Mouse (Mus musculus): ENCODE results near the gene Gm14401. TPM values are rescaled to one million over a fixed set of nuclear protein-coding genes. Genes with fewer than 3 reads are reported as not detected.
"Not testable (repeated sequence)": the region's sequence is repeated elsewhere in the genome, so short reads cannot be mapped to it uniquely, and the experiment has no call there.

The Gm14401 gene
- polyA plus RNA-seq (2015; fragmentation: Nextera tagmentation; extraction: Ambion mirVana), result 0.80 TPM in 1 of 2 replicates, not detected in the other

DNA sequence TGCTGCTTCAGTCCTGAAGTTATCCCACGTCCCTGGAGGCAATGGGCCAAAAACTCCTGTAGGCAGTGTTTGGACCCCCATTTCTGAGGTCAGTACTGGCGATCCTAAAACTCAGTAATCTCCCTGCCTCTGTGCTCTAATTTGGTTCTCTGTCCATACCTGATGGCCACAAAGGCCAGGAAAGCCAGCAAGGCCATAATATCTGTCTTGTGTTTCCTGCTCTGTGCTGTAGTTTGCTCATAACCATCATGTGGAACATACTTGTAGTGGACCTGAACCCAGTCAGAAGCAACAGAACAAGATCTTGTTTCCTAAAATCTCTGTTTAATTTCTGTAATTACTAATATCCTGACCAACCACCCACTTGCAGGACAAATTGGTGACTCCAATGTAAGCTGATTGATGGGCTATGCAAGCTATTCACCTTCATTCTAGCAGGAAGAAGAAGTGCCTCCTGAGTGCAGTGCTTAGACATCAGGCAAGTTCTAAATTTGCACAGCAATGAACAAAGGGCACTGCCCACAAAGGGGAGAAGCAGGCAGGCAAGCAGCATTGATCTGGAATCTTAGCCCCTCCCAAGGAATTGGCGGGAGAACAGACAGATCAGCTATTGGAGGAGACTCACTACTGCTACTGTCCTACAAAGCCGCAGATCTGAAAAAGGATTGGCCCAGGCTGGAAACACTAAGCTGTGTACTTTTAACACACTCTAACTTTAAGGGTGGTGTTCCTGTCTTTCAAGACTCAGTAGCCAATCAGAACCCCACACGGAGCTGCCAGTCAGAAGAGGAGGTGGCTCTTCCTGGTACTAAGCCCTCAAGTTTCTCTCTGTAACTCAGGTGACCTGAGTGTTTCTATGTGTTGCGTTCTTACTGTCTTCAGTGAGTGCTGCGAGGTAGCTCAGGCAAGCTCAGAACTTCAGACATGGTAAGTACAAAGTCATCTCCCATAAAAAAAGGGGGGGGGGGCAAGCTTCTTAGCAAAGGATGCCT lies at the start of gene Gm14401:
TSS of gene Gm14401 (plus strand) at position 889 of the 992 bp plus-strand sequence.
- not testable (repeated sequence) for H3K36me3 ChIP-seq; H3K9ac ChIP-seq; H3K4me3 ChIP-seq; H3K9me3 ChIP-seq; ATAC-seq (ENCODE audit: insufficient number of reproducible peaks, insufficient read depth, low FRiP score, low TSS enrichment, low read depth); H3K4me2 ChIP-seq; H3K27me3 ChIP-seq; H3K4me1 ChIP-seq; H3K27ac ChIP-seq
- 69% methylated on average over 7 of the region's 7 CpGs for WGBS

DNA sequence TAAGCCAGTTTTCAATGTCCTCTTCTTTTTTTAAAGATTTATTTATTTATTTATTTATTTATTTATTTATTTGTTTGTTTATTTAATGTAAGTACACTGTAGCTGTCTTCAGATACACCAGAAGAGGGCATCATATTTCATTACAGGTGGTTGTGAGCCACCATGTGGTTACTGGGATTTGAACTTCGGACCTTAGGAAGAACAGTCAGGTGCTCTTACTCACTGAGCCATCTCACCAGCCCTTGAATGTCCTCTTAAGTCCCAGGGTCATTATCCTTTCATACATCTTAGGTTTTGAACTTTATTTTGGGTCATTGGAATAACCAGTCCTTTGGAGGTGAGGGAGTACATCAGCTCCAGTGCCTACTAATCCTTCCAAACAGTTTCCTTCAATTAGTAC lies 1.3 kb upstream of the Gm14401 start:
- not testable (repeated sequence) for H3K4me2 ChIP-seq; H3K27me3 ChIP-seq; H3K4me3 ChIP-seq; H3K4me1 ChIP-seq; ATAC-seq (ENCODE audit: insufficient number of reproducible peaks, insufficient read depth, low FRiP score, low TSS enrichment, low read depth); H3K27ac ChIP-seq; H3K36me3 ChIP-seq; H3K9me3 ChIP-seq; H3K9ac ChIP-seq
- WGBS, result 80% methylated on average over 1 of the region's 1 CpGs

- H3K4me3 ChIP-seq; H3K9me3 ChIP-seq; H3K9ac ChIP-seq; H3K36me3 ChIP-seq; H3K4me1 ChIP-seq; H3K27me3 ChIP-seq; ATAC-seq (ENCODE audit: insufficient number of reproducible peaks, insufficient read depth, low FRiP score, low TSS enrichment, low read depth); H3K27ac ChIP-seq; H3K4me2 ChIP-seq: not testable (repeated sequence)
These were observed 895 bp downstream of the Gm14401 start for GRCm38 (mm10) chr2:177075015-177075414.

- ATAC-seq (ENCODE audit: insufficient number of reproducible peaks, insufficient read depth, low FRiP score, low TSS enrichment, low read depth); H3K27ac ChIP-seq; H3K36me3 ChIP-seq; H3K4me2 ChIP-seq; H3K4me1 ChIP-seq; H3K27me3 ChIP-seq; H3K9ac ChIP-seq; H3K9me3 ChIP-seq; H3K4me3 ChIP-seq: not testable (repeated sequence)
- WGBS, result 78% methylated on average over 1 of the region's 1 CpGs
These were observed 5.7 kb downstream of the Gm14401 start for GRCm38 (mm10) chr2:177079866-177080265.

DNA sequence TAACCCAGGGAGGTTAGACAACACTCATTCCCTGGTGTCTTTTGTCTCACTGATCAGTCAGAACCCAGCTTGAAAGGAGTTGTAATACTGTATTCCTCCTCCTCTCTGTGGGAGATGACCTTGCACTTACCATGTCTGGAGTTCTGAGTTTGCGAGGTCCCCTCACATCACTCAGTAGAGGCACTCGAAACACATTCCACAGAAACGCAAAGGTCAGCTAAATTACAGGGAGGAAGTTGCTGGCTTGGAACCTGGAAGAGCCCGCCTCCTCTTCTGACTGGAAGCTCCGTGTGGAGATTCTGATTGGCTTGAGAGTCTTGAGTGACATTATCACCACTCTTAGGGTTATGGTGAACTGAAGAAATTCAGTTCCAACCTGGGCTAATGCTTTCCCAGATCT lies 35.0 kb downstream of the Gm14401 start:
- not testable (repeated sequence) for H3K27ac ChIP-seq; H3K4me1 ChIP-seq; ATAC-seq (ENCODE audit: insufficient number of reproducible peaks, insufficient read depth, low FRiP score, low TSS enrichment, low read depth); H3K27me3 ChIP-seq; H3K36me3 ChIP-seq; H3K4me2 ChIP-seq; H3K4me3 ChIP-seq; H3K9me3 ChIP-seq; H3K9ac ChIP-seq
- WGBS, result 87% methylated on average over 5 of the region's 5 CpGs

- H3K4me2 ChIP-seq; H3K9ac ChIP-seq; H3K4me3 ChIP-seq; H3K27ac ChIP-seq; H3K36me3 ChIP-seq; ATAC-seq (ENCODE audit: insufficient number of reproducible peaks, insufficient read depth, low FRiP score, low TSS enrichment, low read depth); H3K27me3 ChIP-seq; H3K9me3 ChIP-seq; H3K4me1 ChIP-seq: not testable (repeated sequence)
- 55% methylated on average over 1 of the region's 1 CpGs for WGBS
These were observed 55.0 kb downstream of the Gm14401 start for GRCm38 (mm10) chr2:177129097-177129496.

Other genes with a start within 250 kb of the Gm14401 start
- not detected in 2 replicates for gene Gm14408, start 243.2 kb upstream of the Gm14401 start, polyA plus RNA-seq (2015; fragmentation: Nextera tagmentation; extraction: Ambion mirVana)
- 8.8 and 16.8 TPM in 2 replicates for gene Gm14296, start 146.5 kb upstream of the Gm14401 start, polyA plus RNA-seq (2015; fragmentation: Nextera tagmentation; extraction: Ambion mirVana)
- gene Gm14419, start 73.4 kb upstream of the Gm14401 start, polyA plus RNA-seq (2015; fragmentation: Nextera tagmentation; extraction: Ambion mirVana), result 10.0 and 13.3 TPM in 2 replicates
- gene Gm14410, start 132.1 kb downstream of the Gm14401 start, polyA plus RNA-seq (2015; fragmentation: Nextera tagmentation; extraction: Ambion mirVana), result 22.9 and 34.2 TPM in 2 replicates
- not detected in 2 replicates for gene Gm14409, start 192.7 kb downstream of the Gm14401 start, polyA plus RNA-seq (2015; fragmentation: Nextera tagmentation; extraction: Ambion mirVana)
- gene Gm14412, start 250.0 kb downstream of the Gm14401 start, polyA plus RNA-seq (2015; fragmentation: Nextera tagmentation; extraction: Ambion mirVana), result 0.28 and 0.34 TPM in 2 replicates